Mouse (Mus musculus): ENCODE data around the gene Wdr63.

Wdr63 gene

GRCm38 (mm10) chr3:146051277-146052007 is 56.5 kb downstream of the Wdr63 start:
- peak; percentile 36 for DNase-seq

- no peak for DNase-seq
These were observed 58.0 kb downstream of the Wdr63 start for GRCm38 (mm10) chr3:146049951-146050350.

- peak; percentile 63 for DNase-seq
These were observed 60.2 kb downstream of the Wdr63 start for GRCm38 (mm10) chr3:146047704-146048207.

GRCm38 (mm10) chr3:146046076-146046475 is 61.9 kb downstream of the Wdr63 start:
- no peak for DNase-seq

- no peak for DNase-seq
These were observed 63.0 kb downstream of the Wdr63 start for GRCm38 (mm10) chr3:146044977-146045376.

- no peak for DNase-seq
These were observed 66.5 kb downstream of the Wdr63 start for GRCm38 (mm10) chr3:146041382-146041781.

- DNase-seq, result no peak
These were observed 68.6 kb downstream of the Wdr63 start for GRCm38 (mm10) chr3:146039132-146039903.

- no peak for DNase-seq
These were observed 70.0 kb downstream of the Wdr63 start for GRCm38 (mm10) chr3:146037906-146038305.

- DNase-seq, result no peak
These were observed 75.0 kb downstream of the Wdr63 start for GRCm38 (mm10) chr3:146032976-146033375.

GRCm38 (mm10) chr3:146030255-146030836 is 77.6 kb downstream of the Wdr63 start:
- DNase-seq, result no peak

GRCm38 (mm10) chr3:146029234-146029633 is 78.7 kb downstream of the Wdr63 start:
- no peak for DNase-seq

- no peak for DNase-seq
These were observed 79.5 kb downstream of the Wdr63 start for GRCm38 (mm10) chr3:146028406-146028805.

- no peak for DNase-seq
These were observed 80.8 kb downstream of the Wdr63 start for GRCm38 (mm10) chr3:146027116-146027515.

- DNase-seq, result no peak
These were observed 82.4 kb downstream of the Wdr63 start for GRCm38 (mm10) chr3:146025499-146025898.

- DNase-seq, result no peak
These were observed 83.2 kb downstream of the Wdr63 start for GRCm38 (mm10) chr3:146024746-146025145.

GRCm38 (mm10) chr3:146022232-146022631 is 85.7 kb downstream of the Wdr63 start:
- no peak for DNase-seq

- no peak for DNase-seq
These were observed 90.4 kb downstream of the Wdr63 start for GRCm38 (mm10) chr3:146017521-146017920.

- DNase-seq, result no peak
These were observed 91.0 kb downstream of the Wdr63 start for GRCm38 (mm10) chr3:146016979-146017378.

- DNase-seq, result no peak
These were observed 93.6 kb downstream of the Wdr63 start for GRCm38 (mm10) chr3:146014321-146014720.

- DNase-seq, result no peak
These were observed 94.4 kb downstream of the Wdr63 start for GRCm38 (mm10) chr3:146013490-146013889.

- peak; percentile 30 for DNase-seq
These were observed 96.2 kb downstream of the Wdr63 start for GRCm38 (mm10) chr3:146011544-146012218.

- no peak for DNase-seq
These were observed 97.2 kb downstream of the Wdr63 start for GRCm38 (mm10) chr3:146010751-146011150.

Data from kidney, adult 18-20 months (tissue).